Mouse (Mus musculus): ENCODE data around the gene Abhd16a. TPM values are rescaled to one million over a fixed set of nuclear protein-coding genes. Genes with fewer than 3 reads are reported as not detected.

Abhd16a gene
- polyA plus RNA-seq, 1 experiment from 2014 or later: 101 TPM

- Histone ChIP-seq H3K36me3 (peaks cover 22% of the 10 kb centered on the region), H3K4me3 (no peak overlapping the region), H3K9ac (no peak overlapping the region), H3K27me3 (peaks cover 45% of the 10 kb centered on the region), H3K4me1 (peaks cover 40% of the 10 kb centered on the region), H3K9me3 (no peaks in the 10 kb centered on the region), H3K4me2 (no peak overlapping the region), H3K27ac (no peak overlapping the region)
- 92% methylated on average over 3 of the region's 3 CpGs for WGBS
- no peak for ATAC-seq (ENCODE audit: insufficient number of reproducible peaks, low FRiP score, low TSS enrichment, low read depth)
Measured at GRCm38 (mm10) chr17:35063466-35063865, 25.6 kb upstream of the Abhd16a start.

GRCm38 (mm10) chr17:35064378-35064877 is 24.6 kb upstream of the Abhd16a start:
- Histone ChIP-seq H3K4me2 (peak overlapping the region; percentile 42), H3K36me3 (peaks cover 22% of the 10 kb centered on the region), H3K9ac (no peak overlapping the region), H3K27ac (peak overlapping the region; percentile 61), H3K4me1 (peaks cover 35% of the 10 kb centered on the region), H3K4me3 (peak overlapping the region; percentile 31; the same call in 1 of the 2 replicates), H3K27me3 (peaks cover 51% of the 10 kb centered on the region), H3K9me3 (no peaks in the 10 kb centered on the region)
- no peak for ATAC-seq (ENCODE audit: insufficient number of reproducible peaks, low FRiP score, low TSS enrichment, low read depth)
- 28% methylated on average over 10 of the region's 10 CpGs for WGBS

- no peak within 1 kb of the TSS for H3K9ac ChIP-seq
- 3% methylated on average over 48 of the region's 48 CpGs for WGBS
- peaks cover 29% of the 10 kb centered on the region for H3K4me1 ChIP-seq
- H3K27me3 ChIP-seq: peaks cover 52% of the 10 kb centered on the region
- peaks cover 22% of the 10 kb centered on the region for H3K36me3 ChIP-seq
- no peaks in the 10 kb centered on the region for H3K9me3 ChIP-seq
- peak; percentile 42; the same call in 1 of the 2 replicates for ATAC-seq (ENCODE audit: insufficient number of reproducible peaks, low FRiP score, low TSS enrichment, low read depth)
- H3K4me2 ChIP-seq: peak within 1 kb of the TSS; percentile 42
- H3K27ac ChIP-seq: peak within 1 kb of the TSS; percentile 61
- H3K4me3 ChIP-seq: peak within 1 kb of the TSS; percentile 31
Measured at GRCm38 (mm10) chr17:35064951-35065947, 23.8 kb upstream of the Abhd16a start, which contains the start of gene Ly6g6c. Gene Ly6g6c (plus strand): TSS chr17:35065388.

GRCm38 (mm10) chr17:35066084-35066483 is 23.0 kb upstream of the Abhd16a start, which contains the start of gene Mpig6b:
Gene Mpig6b (minus strand): TSS chr17:35066184.
- Histone ChIP-seq H3K4me2 (peak within 1 kb of the TSS; percentile 42), H3K27me3 (peaks cover 52% of the 10 kb centered on the region), H3K9ac (no peak within 1 kb of the TSS), H3K4me1 (peaks cover 20% of the 10 kb centered on the region), H3K4me3 (peak within 1 kb of the TSS; percentile 31), H3K9me3 (no peaks in the 10 kb centered on the region), H3K36me3 (peaks cover 17% of the 10 kb centered on the region), H3K27ac (0 out of 2 replicates have a peak within 1 kb of the TSS, but pooled peaks have one; percentile 24)
- no peak for ATAC-seq (ENCODE audit: insufficient number of reproducible peaks, low FRiP score, low TSS enrichment, low read depth)
- WGBS: 46% methylated on average over 10 of the region's 10 CpGs

GRCm38 (mm10) chr17:35068213-35068914 is 20.7 kb upstream of the Abhd16a start:
- Histone ChIP-seq H3K27me3 (peaks cover 52% of the 10 kb centered on the region), H3K9me3 (no peaks in the 10 kb centered on the region), H3K4me3 (peak overlapping the region; percentile 3; the same call in 1 of the 2 replicates), H3K36me3 (no peaks in the 10 kb centered on the region), H3K27ac (peak overlapping the region; percentile 38; the same call in 1 of the 2 replicates), H3K4me2 (no peak overlapping the region), H3K4me1 (peaks cover 15% of the 10 kb centered on the region), H3K9ac (no peak overlapping the region)
- 76% methylated on average over 17 of the region's 17 CpGs for WGBS
- no peak for ATAC-seq (ENCODE audit: insufficient number of reproducible peaks, low FRiP score, low TSS enrichment, low read depth)

- 0 out of 2 replicates have a peak, but pooled peaks have one; percentile 14 for ATAC-seq (ENCODE audit: insufficient number of reproducible peaks, low FRiP score, low TSS enrichment, low read depth)
- Histone ChIP-seq H3K36me3 (no peaks in the 10 kb centered on the region), H3K9me3 (no peaks in the 10 kb centered on the region), H3K9ac (no peak overlapping the region), H3K4me3 (no peak overlapping the region), H3K4me2 (no peak overlapping the region), H3K27ac (peak overlapping the region; percentile 39), H3K4me1 (peaks cover 10% of the 10 kb centered on the region), H3K27me3 (peaks cover 33% of the 10 kb centered on the region)
- 49% methylated on average over 6 of the region's 6 CpGs for WGBS
Measured at GRCm38 (mm10) chr17:35070556-35071229, 18.4 kb upstream of the Abhd16a start.

GRCm38 (mm10) chr17:35071454-35071853 is 17.6 kb upstream of the Abhd16a start:
- Histone ChIP-seq H3K9me3 (no peaks in the 10 kb centered on the region), H3K36me3 (no peaks in the 10 kb centered on the region), H3K4me2 (no peak overlapping the region), H3K27me3 (peaks cover 25% of the 10 kb centered on the region), H3K4me1 (peaks cover 12% of the 10 kb centered on the region), H3K9ac (no peak overlapping the region), H3K4me3 (no peak overlapping the region), H3K27ac (no peak overlapping the region)
- ATAC-seq (ENCODE audit: insufficient number of reproducible peaks, low FRiP score, low TSS enrichment, low read depth): no peak
- 74% methylated on average over 9 of the region's 9 CpGs for WGBS

- H3K27me3 ChIP-seq: peaks cover 9% of the 10 kb centered on the region; the same call in 1 of the 2 replicates
- no peak overlapping the region for H3K4me2 ChIP-seq
- H3K9me3 ChIP-seq: no peaks in the 10 kb centered on the region
- H3K36me3 ChIP-seq: no peaks in the 10 kb centered on the region
- H3K4me3 ChIP-seq: no peak overlapping the region
- peaks cover 23% of the 10 kb centered on the region for H3K4me1 ChIP-seq
- no peak for ATAC-seq (ENCODE audit: insufficient number of reproducible peaks, low FRiP score, low TSS enrichment, low read depth)
- no peak overlapping the region for H3K9ac ChIP-seq
- no peak overlapping the region for H3K27ac ChIP-seq
- 27% methylated on average over 17 of the region's 17 CpGs for WGBS
Measured at GRCm38 (mm10) chr17:35074097-35074496, 15.0 kb upstream of the Abhd16a start.

GRCm38 (mm10) chr17:35076507-35077176 is 12.4 kb upstream of the Abhd16a start, which contains the start of gene Ly6g6e:
Gene Ly6g6e (plus strand): TSS chr17:35076902.
- H3K27ac ChIP-seq: peak within 1 kb of the TSS; percentile 27; the same call in 1 of the 2 replicates
- H3K4me3 ChIP-seq: peak within 1 kb of the TSS; percentile 15
- ATAC-seq (ENCODE audit: insufficient number of reproducible peaks, low FRiP score, low TSS enrichment, low read depth): no peak
- no peaks in the 10 kb centered on the region for H3K36me3 ChIP-seq
- peak within 1 kb of the TSS; percentile 30 for H3K4me2 ChIP-seq
- no peaks in the 10 kb centered on the region for H3K9me3 ChIP-seq
- 16% methylated on average over 10 of the region's 10 CpGs for WGBS
- no peak within 1 kb of the TSS for H3K9ac ChIP-seq
- H3K4me1 ChIP-seq: peaks cover 23% of the 10 kb centered on the region
- 0 out of 2 replicates have a peak, but pooled peaks cover 5% of the 10 kb centered on the region for H3K27me3 ChIP-seq

- H3K27ac ChIP-seq: peak overlapping the region; percentile 27; the same call in 1 of the 2 replicates
- H3K4me2 ChIP-seq: peak overlapping the region; percentile 30
- no peaks in the 10 kb centered on the region for H3K9me3 ChIP-seq
- no peak for ATAC-seq (ENCODE audit: insufficient number of reproducible peaks, low FRiP score, low TSS enrichment, low read depth)
- no peaks in the 10 kb centered on the region for H3K36me3 ChIP-seq
- H3K9ac ChIP-seq: no peak overlapping the region
- H3K4me3 ChIP-seq: peak overlapping the region; percentile 15
- H3K27me3 ChIP-seq: 0 out of 2 replicates have a peak, but pooled peaks cover 5% of the 10 kb centered on the region
- peaks cover 23% of the 10 kb centered on the region for H3K4me1 ChIP-seq
- WGBS: 20% methylated on average over 2 of the region's 2 CpGs
Measured at GRCm38 (mm10) chr17:35077285-35077684, 11.8 kb upstream of the Abhd16a start.

Measured in limb, embryonic 15.5 days (tissue).